Mouse (Mus musculus): ENCODE data around the gene Hyal1. TPM values are rescaled to one million over a fixed set of nuclear protein-coding genes. Genes with fewer than 3 reads are reported as not detected.

Gene Hyal1
- 1.3 and 3.5 TPM in 2 replicates for polyA plus RNA-seq (2012; ENCODE audit: low replicate concordance)

GRCm38 (mm10) chr9:107576357-107577107 is at the start of gene Hyal1:
Gene Hyal1, plus strand, starts transcription at chr9:107576927.

DNA sequence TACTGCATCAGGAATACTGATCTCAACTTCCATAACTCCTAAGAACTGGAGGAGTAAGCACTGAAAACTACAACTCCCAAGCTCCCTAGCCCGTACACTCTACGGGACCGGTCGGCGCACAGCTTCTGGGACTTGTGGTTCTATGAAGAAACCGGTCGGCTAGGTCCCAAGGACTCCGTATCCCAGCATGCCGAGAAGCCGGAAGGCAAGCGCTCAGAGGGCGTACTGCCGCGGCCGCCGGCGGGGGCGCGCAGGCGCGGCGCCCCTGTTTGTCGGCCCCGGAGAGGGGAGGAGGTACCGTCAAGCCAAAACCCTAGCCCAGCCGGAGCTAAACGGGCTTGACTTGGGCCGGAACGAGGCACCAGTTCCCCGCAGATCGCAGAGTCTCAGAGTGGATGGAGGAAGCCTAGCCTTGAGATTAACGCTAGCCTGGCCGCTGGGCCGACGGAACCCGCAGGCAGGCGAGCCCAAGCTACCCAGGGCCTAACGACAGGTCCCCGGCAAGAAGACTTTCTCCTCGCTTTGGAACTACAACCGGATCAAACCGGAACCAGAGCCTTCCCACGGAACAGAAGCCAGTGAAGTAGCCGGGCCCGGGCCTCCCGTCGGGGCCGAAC is 42.8 kb upstream of the Hyal1 start, which contains the start of gene Tmem115:
Gene Tmem115 (plus strand): TSS at position 155 of the 617 bp plus-strand sequence.

GRCm38 (mm10) chr9:107541474-107542351 is 35.0 kb upstream of the Hyal1 start, which contains the start of the genes Cyb561d2 and Nprl2:
Gene Cyb561d2, minus strand, starts transcription at chr9:107542193.
Gene Nprl2, plus strand, starts transcription at chr9:107542226.

GRCm38 (mm10) chr9:107547026-107547425 is 29.7 kb upstream of the Hyal1 start, which contains the start of gene Zmynd10:
Gene Zmynd10, plus strand, starts transcription at chr9:107547298.

DNA sequence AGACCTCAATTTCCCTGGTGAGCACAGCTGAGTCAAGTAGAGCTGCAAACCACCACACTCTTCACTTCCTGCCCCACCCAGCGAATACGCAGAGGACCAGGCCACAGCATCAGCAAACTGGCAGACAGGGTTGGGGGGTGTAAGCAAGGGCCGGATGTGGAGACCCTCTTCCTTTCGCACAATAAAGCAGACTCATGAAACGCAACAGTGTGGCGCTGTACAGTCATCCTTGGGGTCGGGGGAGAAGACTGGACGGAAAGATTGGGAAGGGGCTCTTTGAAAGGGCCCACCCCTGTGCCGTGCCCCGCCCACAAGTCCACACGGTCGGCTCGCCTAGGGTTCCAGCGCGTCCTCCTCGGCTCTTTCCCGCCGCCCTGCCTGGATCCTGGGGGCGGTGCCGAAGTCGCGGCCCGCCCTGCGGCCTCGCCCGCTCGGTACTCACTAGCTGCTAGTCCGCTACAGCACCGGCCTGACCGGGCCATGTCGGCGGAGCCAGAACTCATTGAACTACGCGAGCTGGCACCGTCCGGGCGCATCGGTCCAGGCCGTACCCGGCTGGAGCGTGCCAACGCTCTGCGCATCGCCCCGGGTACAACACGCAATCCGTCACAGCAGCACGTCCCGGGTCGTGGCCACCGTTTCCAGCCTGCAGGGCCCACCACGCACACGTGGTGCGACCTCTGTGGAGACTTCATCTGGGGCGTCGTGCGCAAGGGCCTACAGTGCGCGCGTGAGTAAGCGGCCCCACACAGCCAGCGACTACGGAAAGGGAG is 25.4 kb upstream of the Hyal1 start, which contains the start of gene Rassf1:
Gene Rassf1 (plus strand): TSS at position 439 of the 773 bp plus-strand sequence.

GRCm38 (mm10) chr9:107563029-107563581 is 13.6 kb upstream of the Hyal1 start, which contains the start of gene Tusc2:
Gene Tusc2, plus strand, starts transcription at chr9:107563255.

GRCm38 (mm10) chr9:107567702-107568319 is 8.9 kb upstream of the Hyal1 start, which contains the start of gene Hyal2:
Gene Hyal2, plus strand, starts transcription at chr9:107567945.

GRCm38 (mm10) chr9:107578587-107578986 is 1.9 kb downstream of the Hyal1 start, which contains the start of gene Naa80:
Gene Naa80, plus strand, starts transcription at chr9:107578887.

GRCm38 (mm10) chr9:107580501-107581317 is 4.0 kb downstream of the Hyal1 start, which contains the start of gene Hyal3:
Gene Hyal3, plus strand, starts transcription at chr9:107580818.

GRCm38 (mm10) chr9:107586974-107587832 is 10.5 kb downstream of the Hyal1 start, which contains the start of gene Ifrd2:
Gene Ifrd2, plus strand, starts transcription at chr9:107587642.

DNA sequence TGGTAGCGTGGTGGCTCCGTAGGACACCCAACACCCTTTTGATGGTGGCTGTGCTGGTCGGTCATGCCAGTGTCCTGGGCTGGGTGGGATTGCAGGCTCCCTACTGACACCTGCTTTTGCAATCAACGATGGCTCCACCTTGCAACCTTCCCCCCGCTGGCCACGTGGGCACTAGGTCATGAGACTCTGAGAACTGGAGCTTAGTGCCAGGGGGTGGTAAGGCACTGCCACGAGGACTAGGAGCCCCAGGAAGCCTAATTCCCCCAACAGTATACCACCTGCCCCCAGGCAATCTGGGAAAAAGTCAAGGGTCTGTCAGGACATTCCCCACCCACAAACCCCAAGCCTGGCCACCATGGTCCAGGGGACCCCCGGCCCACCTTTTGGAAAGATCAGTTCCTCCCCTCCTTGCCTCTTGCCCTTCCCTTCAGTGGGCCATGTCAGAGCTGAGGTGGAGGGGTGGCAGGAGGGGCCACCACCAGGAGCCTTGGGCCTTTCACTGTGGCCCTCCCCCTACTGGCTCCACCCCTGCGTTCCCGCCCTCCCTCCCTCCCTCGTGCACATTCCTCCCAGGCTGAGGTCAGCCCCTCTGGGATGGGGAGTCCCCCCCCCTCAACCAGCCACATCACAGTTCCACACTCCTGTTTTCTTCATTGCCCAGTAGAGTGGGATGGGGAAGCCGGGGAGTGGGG is 32.2 kb downstream of the Hyal1 start, which contains the start of gene Sema3b:
Gene Sema3b (minus strand): TSS at position 489 of the 692 bp plus-strand sequence.

Other genes starting within 250 kb of the Hyal1 start
- gene Hemk1, start 238.6 kb upstream of the Hyal1 start, polyA plus RNA-seq (2012; ENCODE audit: low replicate concordance) = 2.8 and 8.0 TPM in 2 replicates
- gene 6430571L13Rik, start 236.3 kb upstream of the Hyal1 start, polyA plus RNA-seq (2012; ENCODE audit: low replicate concordance) = 0.22 and 0.29 TPM in 2 replicates
- gene Cacna2d2, start 177.3 kb upstream of the Hyal1 start, polyA plus RNA-seq (2012; ENCODE audit: low replicate concordance) = 5.4 and 12.0 TPM in 2 replicates
- gene Tmem115, start 43.0 kb upstream of the Hyal1 start, polyA plus RNA-seq (2012; ENCODE audit: low replicate concordance) = 32.1 and 48.8 TPM in 2 replicates
- 15.4 and 18.6 TPM in 2 replicates for gene Cyb561d2, start 34.7 kb upstream of the Hyal1 start, polyA plus RNA-seq (2012; ENCODE audit: low replicate concordance)
- gene Nprl2, start 34.7 kb upstream of the Hyal1 start, polyA plus RNA-seq (2012; ENCODE audit: low replicate concordance) = 2.6 and 3.1 TPM in 2 replicates
- 0.29 and 1.1 TPM in 2 replicates for gene Zmynd10, start 29.6 kb upstream of the Hyal1 start, polyA plus RNA-seq (2012; ENCODE audit: low replicate concordance)
- 19.8 and 49.2 TPM in 2 replicates for gene Rassf1, start 25.4 kb upstream of the Hyal1 start, polyA plus RNA-seq (2012; ENCODE audit: low replicate concordance)
- 18.0 and 56.6 TPM in 2 replicates for gene Tusc2, start 13.7 kb upstream of the Hyal1 start, polyA plus RNA-seq (2012; ENCODE audit: low replicate concordance)
- gene Hyal2, start 9.0 kb upstream of the Hyal1 start, polyA plus RNA-seq (2012; ENCODE audit: low replicate concordance) = 9.6 and 21.4 TPM in 2 replicates
- 30.6 and 47.1 TPM in 2 replicates for gene Naa80, start 2.0 kb downstream of the Hyal1 start, polyA plus RNA-seq (2012; ENCODE audit: low replicate concordance)
- 0.51 TPM in 1 of 2 replicates, not detected in the other for gene Hyal3, start 3.9 kb downstream of the Hyal1 start, polyA plus RNA-seq (2012; ENCODE audit: low replicate concordance)
- gene Ifrd2, start 10.7 kb downstream of the Hyal1 start, polyA plus RNA-seq (2012; ENCODE audit: low replicate concordance) = 36.6 and 54.9 TPM in 2 replicates
- gene Sema3b, start 32.3 kb downstream of the Hyal1 start, polyA plus RNA-seq (2012; ENCODE audit: low replicate concordance) = 0.28 and 0.46 TPM in 2 replicates
- gene Gnai2, start 58.4 kb downstream of the Hyal1 start, polyA plus RNA-seq (2012; ENCODE audit: low replicate concordance) = 1,369 and 2,388 TPM in 2 replicates
- gene Slc38a3, start 92.6 kb downstream of the Hyal1 start, polyA plus RNA-seq (2012; ENCODE audit: low replicate concordance) = not detected in 2 replicates
- not detected in 2 replicates for gene Gnat1, start 102.8 kb downstream of the Hyal1 start, polyA plus RNA-seq (2012; ENCODE audit: low replicate concordance)
- gene Sema3f, start 133.5 kb downstream of the Hyal1 start, polyA plus RNA-seq (2012; ENCODE audit: low replicate concordance) = 3.2 and 4.7 TPM in 2 replicates
- 53.7 and 57.1 TPM in 2 replicates for gene Rbm5, start 194.1 kb downstream of the Hyal1 start, polyA plus RNA-seq (2012; ENCODE audit: low replicate concordance)